Comparison of ENCODE assay signal across 18 mouse cellular contexts in the genomic region with DNA sequence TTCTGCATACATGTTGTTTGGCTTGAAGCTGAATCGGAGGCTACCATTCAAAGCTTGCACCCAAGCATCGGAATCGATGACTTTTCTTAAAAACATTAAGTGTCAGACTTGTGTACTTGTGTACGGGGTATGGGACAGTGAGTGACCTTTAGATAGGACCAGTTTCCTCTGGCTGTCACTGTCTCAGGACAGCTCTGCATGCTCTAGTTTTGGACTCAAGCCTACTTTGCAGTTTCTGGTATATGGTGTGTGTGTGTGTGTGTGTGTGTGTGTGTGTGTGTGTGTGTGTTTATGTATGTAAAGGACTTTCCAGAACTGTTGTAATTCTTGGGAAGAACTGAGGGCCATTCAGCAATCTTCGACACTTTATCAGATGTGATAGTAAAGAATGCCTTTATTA. TPM values are rescaled to one million over a fixed set of nuclear protein-coding genes. Genes with fewer than 3 reads are reported as not detected.
A peak's percentile ranks its signal among the peaks of the same experiment; 100 is the strongest.
DNase-seq lines count a peak whose midpoint lies in the region; ATAC-seq and TF ChIP-seq lines count a peak whose summit lies in the region.
"Had no signal": no experiment of that assay in that cellular context is flagged by ENCODE, and none has a peak within 500 bp of the region (broad histone marks: within the 10 kb centered on the region; RNA-seq: fewer than 3 reads in every experiment).

No protein-coding gene starts in this region.

- TF ChIP-seq POLR2A in limb, embryonic 14.5 days (IDR thresholded peaks at IDR 0.05; ENCODE audit: borderline replicate concordance, extremely low read depth, insufficient read depth, insufficient read length) = no peak

- no peak for ATAC-seq in heart, embryonic 13.5 days (ENCODE audit: extremely low read depth, insufficient number of reproducible peaks, low FRiP score, low TSS enrichment)
- ATAC-seq in lung, embryonic 14.5 days (ENCODE audit: insufficient read depth) = peak; percentile 33
- no peak for ATAC-seq in embryonic facial prominence, embryonic 14.5 days (ENCODE audit: low read depth)
- ATAC-seq in limb, embryonic 14.5 days (ENCODE audit: low FRiP score, low read depth) = no peak

- H3K4me1 ChIP-seq in heart, embryonic 13.5 days = peaks cover 28% of the 10 kb centered on the region
- H3K4me1 ChIP-seq in lung, embryonic 14.5 days (ENCODE audit: insufficient read depth) = peaks cover 10% of the 10 kb centered on the region
- H3K4me1 ChIP-seq in embryonic facial prominence, embryonic 14.5 days (ENCODE audit: control insufficient read depth, insufficient read depth, low read length) = peaks cover 38% of the 10 kb centered on the region
- peaks cover 30% of the 10 kb centered on the region for H3K4me1 ChIP-seq in limb, embryonic 14.5 days (ENCODE audit: control insufficient read depth, insufficient read depth, low read length)
- H3K4me1 ChIP-seq: liver, embryonic 15.5 days had no signal

- 65% methylated on average over 5 of the region's 5 CpGs for WGBS in heart, embryonic 13.5 days
- WGBS in lung, embryonic 14.5 days = 49% methylated on average over 5 of the region's 5 CpGs
- whole genome bisulfite sequencing in embryonic facial prominence, embryonic 14.5 days = 94% methylated on average over 5 of the region's 5 CpGs
- 90% methylated on average over 5 of the region's 5 CpGs for whole genome bisulfite sequencing in limb, embryonic 14.5 days

- peak overlapping the region; percentile 81 for H3K27ac ChIP-seq in heart, embryonic 13.5 days (replicated peaks)
- H3K27ac ChIP-seq in lung, embryonic 14.5 days (ENCODE audit: low read depth) = peak overlapping the region; percentile 87
- peak overlapping the region; percentile 87 for H3K27ac ChIP-seq in embryonic facial prominence, embryonic 14.5 days (replicated peaks; ENCODE audit: low read depth, low read length)
- H3K27ac ChIP-seq in limb, embryonic 14.5 days (replicated peaks; ENCODE audit: low read depth, low read length) = 0 out of 2 replicates have a peak overlapping the region, but pooled peaks have one; percentile 27
- H3K27ac ChIP-seq: forebrain, embryonic 10.5 days; liver, embryonic 15.5 days; macrophage; midbrain, embryonic 12.5 days had no signal

- no peaks in the 10 kb centered on the region for H3K36me3 ChIP-seq in heart, embryonic 13.5 days
- no peaks in the 10 kb centered on the region for H3K36me3 ChIP-seq in lung, embryonic 14.5 days (ENCODE audit: insufficient read depth)
- no peaks in the 10 kb centered on the region for H3K36me3 ChIP-seq in embryonic facial prominence, embryonic 14.5 days (ENCODE audit: control insufficient read depth, insufficient read depth, low read length)
- H3K36me3 ChIP-seq in limb, embryonic 14.5 days (ENCODE audit: control insufficient read depth, insufficient read depth, low read length) = no peaks in the 10 kb centered on the region
- H3K36me3 ChIP-seq: forebrain, embryonic 10.5 days; heart, embryonic 12.5 days; hindbrain, embryonic 10.5 days; liver, embryonic 15.5 days; midbrain, embryonic 12.5 days had no signal

- TF ChIP-seq CTCF in lung, embryonic 14.5 days (IDR thresholded peaks at IDR 0.05; ENCODE audit: low read depth) = no peak

- DNase-seq in heart, postnatal 4 days = no peak
- peak; percentile 58 for DNase-seq in lung, embryonic 14.5 days
- DNase-seq in lung, postnatal 36 days = no peak
- DNase-seq in embryonic facial prominence, embryonic 14.5 days (ENCODE audit: low spot score) = no peak
- no peak for DNase-seq in limb, embryonic 14.5 days (ENCODE audit: low spot score)
- DNase-seq in layer of hippocampus, adult 9-10 months (ENCODE audit: low spot score) = no peak
- no peak for DNase-seq in testis, postnatal 10 days (ENCODE audit: low spot score)
- DNase-seq: cerebellum, postnatal 10 days; gastrocnemius, postnatal 14 days; left cerebral cortex, postnatal 4 days; retina, postnatal 1 day had no signal

- no peak overlapping the region for H3K4me2 ChIP-seq in heart, embryonic 13.5 days
- no peak overlapping the region for H3K4me2 ChIP-seq in lung, embryonic 14.5 days
- no peak overlapping the region for H3K4me2 ChIP-seq in embryonic facial prominence, embryonic 14.5 days (ENCODE audit: low read depth, low read length)
- no peak overlapping the region for H3K4me2 ChIP-seq in limb, embryonic 14.5 days (replicated peaks; ENCODE audit: low read depth, low read length, severe bottlenecking)
- H3K4me2 ChIP-seq: liver, embryonic 15.5 days; midbrain, embryonic 12.5 days had no signal

- no peaks in the 10 kb centered on the region for H3K9me3 ChIP-seq in heart, embryonic 13.5 days
- H3K9me3 ChIP-seq in lung, embryonic 14.5 days (ENCODE audit: low read depth, low read length) = no peaks in the 10 kb centered on the region
- no peaks in the 10 kb centered on the region for H3K9me3 ChIP-seq in embryonic facial prominence, embryonic 14.5 days (ENCODE audit: control insufficient read depth, low read length)
- H3K9me3 ChIP-seq in limb, embryonic 14.5 days (ENCODE audit: control insufficient read depth, low read length) = no peaks in the 10 kb centered on the region
- H3K9me3 ChIP-seq: liver, embryonic 15.5 days; midbrain, embryonic 12.5 days had no signal

- no peak overlapping the region for H3K4me3 ChIP-seq in heart, embryonic 13.5 days
- no peak overlapping the region for H3K4me3 ChIP-seq in lung, embryonic 14.5 days (ENCODE audit: low read depth, low read length)
- H3K4me3 ChIP-seq in embryonic facial prominence, embryonic 14.5 days (ENCODE audit: low read depth, low read length) = no peak overlapping the region
- no peak overlapping the region for H3K4me3 ChIP-seq in limb, embryonic 14.5 days (replicated peaks; ENCODE audit: low read length)
- H3K4me3 ChIP-seq: forebrain, embryonic 10.5 days; heart, embryonic 12.5 days; hindbrain, embryonic 10.5 days; liver, embryonic 15.5 days; midbrain, embryonic 12.5 days had no signal

- no peaks in the 10 kb centered on the region for H3K27me3 ChIP-seq in heart, embryonic 13.5 days (replicated peaks)
- no peaks in the 10 kb centered on the region for H3K27me3 ChIP-seq in lung, embryonic 14.5 days (ENCODE audit: insufficient read depth, low read length)
- no peaks in the 10 kb centered on the region for H3K27me3 ChIP-seq in embryonic facial prominence, embryonic 14.5 days (replicated peaks; ENCODE audit: control insufficient read depth, insufficient read depth, low read length)
- no peaks in the 10 kb centered on the region for H3K27me3 ChIP-seq in limb, embryonic 14.5 days (ENCODE audit: control insufficient read depth, insufficient read depth, low read length)
- H3K27me3 ChIP-seq: heart, embryonic 12.5 days; liver, embryonic 15.5 days had no signal

- no peak overlapping the region for H3K9ac ChIP-seq in heart, embryonic 13.5 days
- H3K9ac ChIP-seq in lung, embryonic 14.5 days = no peak overlapping the region
- no peak overlapping the region for H3K9ac ChIP-seq in embryonic facial prominence, embryonic 14.5 days (ENCODE audit: low read depth, low read length)
- H3K9ac ChIP-seq in limb, embryonic 14.5 days (ENCODE audit: low read depth, low read length, severe bottlenecking) = no peak overlapping the region
- H3K9ac ChIP-seq: heart, embryonic 12.5 days; liver, embryonic 15.5 days; midbrain, embryonic 12.5 days had no signal

RNA-seq across cellular contexts. Expression of gene Gas1, which starts 48.1 kb away (rescaled TPM):
- 26.2 and 30.3 TPM in 2 replicates for polyA plus RNA-seq in heart, embryonic 13.5 days (2015; fragmentation: Nextera tagmentation; extraction: Ambion mirVana)
- total RNA-seq in heart, postnatal 4 days (2021) = 10 to 100 TPM; 53.5 to 56.8 TPM
- 31.0 and 32.1 TPM in 2 replicates for polyA plus RNA-seq in lung, embryonic 14.5 days (2014; fragmentation: Nextera tagmentation; extraction: Ambion mirVana)
- 158 and 184 TPM in 2 replicates for polyA plus RNA-seq in embryonic facial prominence, embryonic 14.5 days (2014; fragmentation: Nextera tagmentation; extraction: Ambion mirVana)
- polyA plus RNA-seq in limb, embryonic 14.5 days (2012; rRNA removed) = 385 and 686 TPM in 2 replicates
- 406 and 517 TPM in 2 replicates for polyA plus RNA-seq in limb, embryonic 14.5 days (2014; fragmentation: Nextera tagmentation; extraction: Ambion mirVana)

Comparison
In these comparisons a context has a peak if more than half of its experiments do, and no peak if none do; other contexts are left out.
1. H3K27ac ChIP-seq: peak in every context shown above with its lines; median percentile 87 in lung, embryonic 14.5 days; 87 in embryonic facial prominence, embryonic 14.5 days; 81 in heart, embryonic 13.5 days; 27 in limb, embryonic 14.5 days.